Mouse (Mus musculus): Measurements from ENCODE around the gene Prox1. TPM values are rescaled to one million over a fixed set of nuclear protein-coding genes. Genes with fewer than 3 reads are reported as not detected.
A peak's percentile ranks its signal among the peaks of the same experiment; 100 is the strongest.

The Prox1 gene
- total RNA-seq (2014; fragmentation: Nextera tagmentation) (not detected in 2 replicates), total RNA-seq (2017) (not detected in 2 replicates)

GRCm38 (mm10) chr1:190169911-190170818, at the start of gene Prox1:
Prox1 (minus strand) TSS chr1:190170714.
- peak; percentile 59 for ATAC-seq (replicated peaks; ENCODE audit: poor library complexity, severe bottlenecking)

GRCm38 (mm10) chr1:190216621-190217020, 46.1 kb upstream of the Prox1 start:
- ATAC-seq (replicated peaks; ENCODE audit: poor library complexity, severe bottlenecking) = no peak

DNA sequence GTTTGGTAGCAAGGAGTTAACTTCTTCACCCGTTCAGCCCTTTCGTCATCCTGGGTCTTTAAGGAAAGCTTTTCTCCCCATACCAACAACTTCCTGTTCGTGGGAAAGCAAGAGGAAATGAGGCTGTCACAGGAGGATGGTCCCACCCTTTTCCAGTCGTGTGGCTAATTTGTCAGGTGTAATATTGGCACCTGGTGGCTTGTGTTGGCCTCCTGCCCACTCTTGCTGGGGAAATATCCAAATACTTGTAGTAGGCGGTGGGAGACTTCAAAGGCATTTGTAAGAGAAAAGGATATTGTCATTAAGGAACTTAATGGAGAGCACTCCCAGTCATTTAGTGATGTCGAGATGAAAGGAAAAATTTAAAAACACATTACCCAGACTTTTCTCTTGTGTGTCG, 44.1 kb upstream of the Prox1 start:
- ATAC-seq (replicated peaks; ENCODE audit: poor library complexity, severe bottlenecking) = no peak

DNA sequence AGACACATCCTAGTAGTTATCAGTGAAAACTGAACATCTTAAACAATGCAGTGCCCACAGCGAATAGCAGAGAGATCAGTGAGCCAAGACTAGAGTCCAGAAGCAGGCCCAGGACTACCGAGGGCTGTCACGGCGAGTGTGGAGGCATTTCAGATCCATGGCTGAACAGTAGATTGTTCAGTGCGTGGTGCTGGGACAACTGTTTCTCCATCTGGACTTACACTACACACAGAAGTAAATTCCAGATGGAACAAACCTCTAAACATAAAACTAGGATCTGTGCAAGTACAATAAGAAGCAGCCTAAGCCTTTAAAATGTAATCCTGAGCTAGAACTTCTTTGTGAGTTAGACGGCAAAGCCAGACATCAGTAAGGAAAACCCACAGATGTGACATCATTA, 42.7 kb upstream of the Prox1 start:
- no peak for ATAC-seq (replicated peaks; ENCODE audit: poor library complexity, severe bottlenecking)

DNA sequence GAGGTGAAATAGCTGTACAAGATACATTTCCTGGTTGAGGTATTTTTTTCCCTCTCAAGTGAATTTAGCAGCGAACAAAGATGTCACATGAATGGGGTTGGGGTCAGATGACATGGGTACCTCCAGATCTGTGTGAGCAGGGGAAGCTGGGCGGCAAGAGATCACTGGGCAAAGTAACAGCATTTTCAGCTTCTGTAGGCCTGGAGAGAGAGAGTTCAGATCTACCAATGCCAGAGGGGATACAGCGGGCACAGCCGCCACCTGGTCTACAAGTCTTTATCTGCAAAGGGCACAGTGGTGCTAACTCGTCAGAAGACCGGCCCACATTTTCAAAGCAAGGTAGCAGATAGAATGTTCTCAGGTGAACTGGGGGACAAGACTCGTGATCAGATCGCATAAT, 36.7 kb upstream of the Prox1 start:
- no peak for ATAC-seq (replicated peaks; ENCODE audit: poor library complexity, severe bottlenecking)

GRCm38 (mm10) chr1:190205691-190206090, 35.2 kb upstream of the Prox1 start:
- no peak for ATAC-seq (replicated peaks; ENCODE audit: poor library complexity, severe bottlenecking)

GRCm38 (mm10) chr1:190204378-190205070, 34.0 kb upstream of the Prox1 start:
- ATAC-seq (replicated peaks; ENCODE audit: poor library complexity, severe bottlenecking) = no peak

DNA sequence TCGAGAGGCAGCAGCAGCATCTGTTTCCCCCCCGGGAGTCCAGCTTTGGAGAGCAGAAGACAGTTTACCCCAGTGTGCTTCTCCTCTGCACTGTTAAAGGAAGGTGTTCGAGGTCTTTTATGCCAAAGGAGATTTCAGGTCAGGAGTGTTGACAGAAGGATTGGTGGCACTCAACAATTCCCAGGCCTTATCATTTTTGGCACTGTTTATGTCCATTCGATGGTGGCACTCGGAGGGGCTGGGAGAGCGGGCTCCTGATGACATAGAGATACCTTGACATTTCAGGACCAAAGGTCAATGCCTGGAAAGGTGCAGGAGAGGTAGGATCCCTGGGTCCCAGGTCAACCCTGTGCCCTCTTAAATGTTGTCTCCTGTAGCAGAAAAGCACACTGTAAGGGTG, 31.2 kb upstream of the Prox1 start:
- no peak for ATAC-seq (replicated peaks; ENCODE audit: poor library complexity, severe bottlenecking)

- ATAC-seq (replicated peaks; ENCODE audit: poor library complexity, severe bottlenecking) = no peak
Observed at GRCm38 (mm10) chr1:190200996-190201395, 30.5 kb upstream of the Prox1 start.

- ATAC-seq (replicated peaks; ENCODE audit: poor library complexity, severe bottlenecking) = no peak
Observed at GRCm38 (mm10) chr1:190198247-190198646, 27.7 kb upstream of the Prox1 start.

DNA sequence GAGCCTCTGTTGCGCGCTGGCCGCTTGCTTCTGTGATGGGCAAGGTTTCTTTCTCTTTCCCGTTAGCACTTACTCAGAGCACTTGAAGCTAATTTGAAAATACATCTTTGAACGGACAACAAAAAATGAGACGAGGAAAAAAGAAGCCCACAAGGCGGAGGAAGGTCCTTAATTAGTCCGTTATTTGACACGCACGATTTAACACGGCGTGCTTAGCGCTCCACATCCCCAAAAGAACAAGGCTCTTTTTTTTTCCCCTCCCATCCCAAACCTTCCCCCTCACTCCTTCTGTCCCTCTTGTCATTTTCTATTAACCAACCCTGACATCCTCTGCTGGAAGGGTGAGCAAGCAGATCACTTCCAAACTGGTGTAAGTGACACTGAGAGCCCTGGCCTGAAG, 21.5 kb upstream of the Prox1 start:
- ATAC-seq (replicated peaks; ENCODE audit: poor library complexity, severe bottlenecking) = no peak

- no peak for ATAC-seq (replicated peaks; ENCODE audit: poor library complexity, severe bottlenecking)
Observed at GRCm38 (mm10) chr1:190190231-190190965, 19.9 kb upstream of the Prox1 start.

DNA sequence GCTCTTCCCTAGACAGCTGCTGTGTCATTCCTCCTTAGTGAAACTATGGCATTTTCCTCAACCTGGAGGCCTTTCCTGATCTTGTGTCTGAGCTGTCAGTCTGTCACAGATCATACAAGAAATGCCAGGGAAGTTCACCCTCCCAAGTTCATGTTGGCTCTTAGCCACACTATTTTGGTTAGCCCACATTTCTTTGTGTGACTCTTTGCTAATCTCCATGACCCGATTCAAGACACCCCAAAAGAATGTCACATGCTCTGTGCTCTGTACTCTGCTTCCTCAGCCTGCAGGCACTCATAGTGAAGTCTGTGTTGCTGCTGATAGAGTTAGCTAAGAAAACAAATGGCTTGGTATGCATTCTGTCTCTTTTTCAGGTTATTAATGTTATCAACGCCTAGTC, 18.6 kb upstream of the Prox1 start:
- no peak for ATAC-seq (replicated peaks; ENCODE audit: poor library complexity, severe bottlenecking)

- no peak for ATAC-seq (replicated peaks; ENCODE audit: poor library complexity, severe bottlenecking)
Observed at GRCm38 (mm10) chr1:190186336-190186735, 15.8 kb upstream of the Prox1 start.

DNA sequence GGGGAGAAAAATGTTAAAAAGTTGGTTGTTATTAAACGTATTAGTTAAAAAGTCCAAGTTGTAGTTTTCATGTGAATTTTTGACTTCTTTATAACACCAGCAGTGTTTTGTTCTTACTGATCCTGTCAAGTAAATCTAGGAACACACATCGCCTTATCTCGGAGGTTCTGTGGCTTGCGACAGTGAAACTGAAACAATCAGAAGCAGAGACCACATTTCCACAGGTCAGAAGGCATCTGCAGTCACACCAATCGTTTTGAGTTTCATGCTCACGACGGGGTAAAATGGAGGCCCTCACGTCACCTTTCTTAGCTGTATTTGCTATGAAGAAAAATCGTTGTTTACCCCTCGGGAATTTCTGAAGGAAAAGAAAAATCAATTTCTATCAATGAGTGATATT, 14.8 kb upstream of the Prox1 start:
- ATAC-seq (replicated peaks; ENCODE audit: poor library complexity, severe bottlenecking) = no peak

DNA sequence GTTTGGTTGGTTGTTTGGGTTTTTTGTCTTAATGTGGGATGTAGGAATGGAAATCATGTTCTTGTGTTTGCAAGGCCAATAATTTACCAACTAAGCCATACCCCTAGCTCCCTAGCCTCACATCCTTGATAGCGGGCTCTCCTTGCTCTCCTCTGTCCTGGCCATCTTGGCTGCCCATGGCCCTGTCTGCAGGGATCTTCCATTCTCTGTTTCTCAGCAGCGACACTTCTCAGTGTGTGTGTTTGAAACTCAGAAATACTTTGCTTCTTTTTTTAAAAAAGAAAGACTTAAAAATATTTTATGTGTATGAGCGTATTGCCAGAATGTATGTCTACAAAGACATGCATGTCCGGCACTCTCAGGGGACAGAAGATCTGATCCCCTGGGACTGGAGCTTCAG, 13.1 kb upstream of the Prox1 start:
- ATAC-seq (replicated peaks; ENCODE audit: poor library complexity, severe bottlenecking) = no peak

DNA sequence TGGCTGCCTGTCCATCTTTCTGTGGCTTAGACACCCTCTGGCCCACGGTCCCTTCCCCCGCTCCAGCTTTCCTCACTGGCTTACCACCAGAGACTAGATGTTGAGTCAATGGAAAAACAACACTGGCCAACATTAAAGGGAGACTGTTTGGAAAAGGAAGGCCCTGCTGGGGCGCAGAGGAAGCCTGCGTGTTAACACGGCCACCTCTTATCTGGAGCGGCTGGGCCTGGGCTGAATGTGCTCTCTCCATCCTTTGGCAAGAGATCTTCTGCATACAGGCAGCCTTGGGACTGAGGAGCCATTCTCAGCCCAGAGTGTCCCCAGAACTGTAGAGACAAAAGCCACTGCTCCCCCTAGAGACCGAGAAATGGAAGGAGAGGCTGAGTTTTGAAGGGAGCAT, 11.3 kb upstream of the Prox1 start:
- ATAC-seq (replicated peaks; ENCODE audit: poor library complexity, severe bottlenecking) = no peak

GRCm38 (mm10) chr1:190180861-190181260, 10.3 kb upstream of the Prox1 start:
- no peak for ATAC-seq (replicated peaks; ENCODE audit: poor library complexity, severe bottlenecking)

- no peak for ATAC-seq (replicated peaks; ENCODE audit: poor library complexity, severe bottlenecking)
Observed at GRCm38 (mm10) chr1:190176961-190177360, 6.4 kb upstream of the Prox1 start.

GRCm38 (mm10) chr1:190174671-190175661, 4.5 kb upstream of the Prox1 start:
- ATAC-seq (replicated peaks; ENCODE audit: poor library complexity, severe bottlenecking) = no peak

All from granulocyte monocyte progenitor cell, adult 5-6 weeks (primary cell).